Mouse (Mus musculus) ES-E14 (cell line): ENCODE measurements at regions not wholly inside any gene's neighbourhood (a gene's known extent, or its start where the extent isn't known, plus 50 kb on each side); places are given as distances from the start of the nearest gene placed in this dataset.

Experiments
- DNase-seq: peaks from one replicate; pipeline ENCODE4 v3.0.0-alpha.2; 2013; ENCODE audit warnings: low read depth, low spot score
- H3K27ac ChIP-seq: 2 replicates; pipeline ENCODE4 v1.5.1; 2012; ENCODE audit warnings: low read depth, mild to moderate bottlenecking, low read length, moderate library complexity, mixed read lengths; ENCODE audit not compliant: poor library complexity, insufficient read depth, severe bottlenecking
- H3K36me3 ChIP-seq: 2 replicates; pipeline ENCODE4 v1.6.1; 2012; ENCODE audit warnings: mild to moderate bottlenecking, low read length, moderate library complexity, mixed read lengths; ENCODE audit not compliant: control insufficient read depth, poor library complexity, insufficient read depth, severe bottlenecking
- H3K4me1 ChIP-seq, 2 experiments: fragments of 150-350 bp in 1 of 2; sonication (generic) in 1 of 2; 2 replicates each; pipeline ENCODE4 v1.6.1; 2012; ENCODE audit warnings: low read length in 2 of 2, mild to moderate bottlenecking in 1 of 2, mixed read lengths in 1 of 2; ENCODE audit not compliant: control insufficient read depth in 2 of 2, insufficient read depth in 2 of 2, poor library complexity in 1 of 2
- H3K4me3 ChIP-seq, 2 experiments: fragments of 150-350 bp in 1 of 2; sonication (generic) in 1 of 2; 2 replicates each; pipeline ENCODE4 v1.5.1; 2012; ENCODE audit warnings: low read length in 2 of 2, low read depth in 1 of 2, mild to moderate bottlenecking in 1 of 2, mixed read lengths in 1 of 2; ENCODE audit not compliant: insufficient read depth in 1 of 2, poor library complexity in 1 of 2, severe bottlenecking in 1 of 2
- H3K9ac ChIP-seq: 2 replicates; pipeline ENCODE4 v1.6.1; 2012; ENCODE audit warnings: low read depth, mild to moderate bottlenecking, low read length, mixed read lengths; ENCODE audit not compliant: poor library complexity, insufficient read depth, severe bottlenecking
- H3K9me3 ChIP-seq: fragments of 150-350 bp; sonication (generic); 2 replicates; pipeline ENCODE4 v1.6.1; 2012; ENCODE audit warnings: low read depth, mild to moderate bottlenecking, low read length; ENCODE audit not compliant: control insufficient read depth, insufficient read depth
- CHD2 ChIP-seq: IDR thresholded peaks from 2 replicates; pipeline ENCODE4 v1.6.1; 2014; ENCODE audit warnings: mild to moderate bottlenecking, low read depth, low read length, inconsistent platforms
- HCFC1 ChIP-seq: IDR thresholded peaks from 2 replicates; pipeline ENCODE4 v1.6.1; 2012; ENCODE audit warnings: low read length, inconsistent platforms, borderline replicate concordance; ENCODE audit not compliant: insufficient read depth
- MAFK ChIP-seq: IDR thresholded peaks from 2 replicates; pipeline ENCODE4 v1.6.1; 2014; ENCODE audit warnings: mild to moderate bottlenecking, low read depth, low read length, inconsistent platforms; ENCODE audit not compliant: insufficient read depth
- ZC3H11A ChIP-seq: IDR thresholded peaks from 2 replicates; pipeline ENCODE4 v1.6.1; 2012; ENCODE audit warnings: low read depth, mild to moderate bottlenecking, inconsistent platforms, low read length, borderline replicate concordance
- ZNF384 ChIP-seq: IDR thresholded peaks from 2 replicates; pipeline ENCODE4 v1.6.1; 2012; ENCODE audit warnings: low read depth, low read length, inconsistent platforms
- in situ Hi-C, 2 experiments: fragments of 600-800 bp; cut with MboI; formaldehyde crosslinking; loops; one replicate each; pipeline ENCODE4 v1.15.1; 2025; ENCODE audit warnings: low sequenced_read_pairs in 2 of 2, inconsistent platforms in 1 of 2; ENCODE audit not compliant: unreplicated experiment in 2 of 2

DNA sequence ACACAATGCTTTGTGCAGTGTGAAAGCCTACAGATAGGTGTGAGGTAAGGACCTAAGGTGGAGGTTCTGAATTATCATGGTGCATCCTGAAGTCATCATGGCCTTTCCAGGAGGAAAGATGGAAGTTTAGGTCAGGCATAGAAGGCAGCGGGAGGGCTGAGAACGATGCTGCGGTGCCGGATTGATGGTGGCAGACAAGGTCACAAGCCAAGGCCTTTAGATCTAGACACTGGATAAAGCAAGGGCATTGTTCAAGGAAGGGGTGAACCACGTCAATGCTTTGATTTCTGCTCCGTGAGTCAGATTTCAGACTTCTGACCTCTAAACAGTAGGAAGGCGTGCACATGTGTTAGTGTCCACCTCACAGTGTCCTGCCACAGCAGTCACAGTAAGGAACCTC lies 365.5 kb upstream of the Fam19a5 start:
- Histone ChIP-seq H3K27ac (no peak overlapping the region), H3K9me3 (no peaks in the 10 kb centered on the region), H3K4me1 (no peaks in the 10 kb centered on the region; a peak in 1 of 4 replicates), H3K4me3 (no peak overlapping the region), H3K9ac (no peak overlapping the region), H3K36me3 (no peaks in the 10 kb centered on the region)
- TF ChIP-seq MAFK, result no peak
- no peak for TF ChIP-seq CHD2
- TF ChIP-seq ZC3H11A, result no peak
- TF ChIP-seq HCFC1, result no peak
- no peak for TF ChIP-seq ZNF384
- in situ Hi-C loops, result no loop called here
- no peak for DNase-seq

DNA sequence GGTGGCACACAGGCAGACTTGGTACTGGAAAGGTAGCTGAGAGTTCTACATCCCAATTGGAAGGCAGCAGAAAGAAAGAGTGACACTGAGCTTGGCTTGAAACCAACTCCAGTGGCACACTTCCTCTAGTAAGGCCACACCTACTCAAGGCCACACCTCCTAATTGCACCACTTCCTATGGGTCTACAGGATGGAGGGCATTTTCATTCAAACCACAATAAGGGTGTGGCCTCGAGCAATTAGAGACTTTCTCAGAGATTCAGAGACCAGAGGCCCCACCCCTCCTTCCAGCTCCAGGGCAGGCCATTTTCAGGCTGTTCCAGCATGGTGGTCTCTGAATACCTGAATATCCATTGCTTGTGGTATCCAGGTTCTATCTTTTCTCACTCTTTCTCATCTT lies 363.3 kb upstream of the Fam19a5 start:
- no peak overlapping the region for H3K4me3 ChIP-seq
- in situ Hi-C loops, result no loop called here
- peak; percentile 13 for DNase-seq
- H3K27ac ChIP-seq, result no peak overlapping the region
- TF ChIP-seq ZNF384, result no peak
- no peak for TF ChIP-seq CHD2
- no peak for TF ChIP-seq HCFC1
- no peak for TF ChIP-seq ZC3H11A
- TF ChIP-seq MAFK, result no peak
- H3K9me3 ChIP-seq, result no peaks in the 10 kb centered on the region
- no peaks in the 10 kb centered on the region; a peak in 1 of 4 replicates for H3K4me1 ChIP-seq
- no peaks in the 10 kb centered on the region for H3K36me3 ChIP-seq
- no peak overlapping the region for H3K9ac ChIP-seq

DNA sequence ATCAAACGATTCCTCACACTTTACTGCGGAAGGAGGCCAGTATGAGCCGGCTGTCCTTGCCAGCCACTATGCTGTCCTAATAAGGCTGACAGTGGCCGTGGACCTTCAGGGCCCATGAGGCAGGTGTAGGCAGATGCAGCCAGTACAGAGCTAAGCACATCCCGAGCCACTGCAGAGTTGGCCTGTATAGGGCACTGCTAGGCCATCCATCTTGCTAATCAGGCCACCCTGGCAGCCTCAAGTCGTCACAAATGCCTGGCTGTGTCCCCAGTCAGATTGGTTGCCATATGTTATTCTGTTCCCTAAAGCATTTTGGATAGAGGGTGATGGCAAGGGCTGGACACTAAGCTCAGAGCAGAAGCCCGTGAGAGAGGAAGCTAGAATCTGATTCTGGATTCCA lies 359.9 kb upstream of the Fam19a5 start:
- in situ Hi-C loops, result no loop called here
- Histone ChIP-seq H3K9me3 (no peaks in the 10 kb centered on the region), H3K4me3 (no peak overlapping the region), H3K27ac (no peak overlapping the region; the same call in 1 of the 2 replicates), H3K4me1 (no peaks in the 10 kb centered on the region; a peak in 1 of 4 replicates), H3K36me3 (no peaks in the 10 kb centered on the region), H3K9ac (no peak overlapping the region)
- TF ChIP-seq ZC3H11A (no peak), MAFK (no peak), CHD2 (no peak), ZNF384 (no peak)
- DNase-seq, result no peak

DNA sequence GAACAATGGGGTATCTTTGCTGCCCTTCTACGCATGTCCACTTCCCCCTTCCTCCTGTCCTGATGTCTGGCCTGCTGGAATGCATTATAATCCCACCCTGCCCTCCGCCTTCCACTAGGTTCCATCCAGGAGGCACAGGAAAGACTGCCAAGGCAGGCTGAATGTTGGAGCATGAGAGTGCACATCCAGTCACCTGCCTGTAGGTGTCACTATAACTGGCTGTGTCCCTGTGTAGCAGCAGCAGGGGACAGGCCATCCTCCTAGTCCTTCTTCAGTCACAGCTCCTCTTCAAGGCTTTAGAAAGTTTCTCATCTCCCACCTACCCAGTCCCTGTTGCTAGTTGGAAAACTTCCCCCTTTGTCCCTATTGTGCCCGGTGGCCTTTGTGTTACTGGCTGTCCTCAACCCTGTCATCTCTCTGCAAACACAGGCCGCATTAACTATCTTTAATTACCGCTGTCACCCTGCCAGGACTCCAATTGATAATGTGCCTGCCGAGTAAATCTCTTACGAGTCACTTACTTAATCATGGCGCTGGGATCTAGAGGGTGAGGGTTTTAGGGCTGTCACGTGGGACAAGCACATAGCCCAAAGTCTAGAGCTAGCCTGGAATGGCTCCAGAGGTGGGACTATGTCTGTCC lies 355.2 kb upstream of the Fam19a5 start:
- TF ChIP-seq HCFC1, result no peak
- TF ChIP-seq CHD2, result no peak
- TF ChIP-seq ZC3H11A, result no peak
- TF ChIP-seq MAFK, result no peak
- no peak for TF ChIP-seq ZNF384
- Histone ChIP-seq H3K4me1 (no peaks in the 10 kb centered on the region), H3K9ac (no peak overlapping the region), H3K27ac (no peak overlapping the region), H3K9me3 (no peaks in the 10 kb centered on the region), H3K36me3 (no peaks in the 10 kb centered on the region), H3K4me3 (no peak overlapping the region)
- in situ Hi-C loops, result no loop called here
- DNase-seq, result peak; percentile 20

DNA sequence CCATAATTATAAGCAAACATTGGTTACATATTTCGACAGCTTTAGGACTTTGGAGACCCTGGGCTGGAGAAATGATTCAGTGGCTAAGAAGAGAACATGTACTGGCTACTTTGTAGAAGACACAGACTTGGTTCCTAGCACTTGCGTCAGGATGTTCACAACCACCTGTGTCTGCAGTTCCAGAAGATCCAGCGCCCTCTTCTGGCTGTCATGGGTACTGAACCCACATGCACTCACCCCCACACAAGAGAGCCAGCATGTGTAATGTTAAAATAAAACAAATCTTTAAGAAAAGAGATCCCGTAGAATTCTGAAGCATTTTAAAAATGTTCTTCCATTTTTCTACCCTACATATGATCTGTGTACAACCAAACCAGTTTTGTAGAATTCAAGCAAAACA lies 352.2 kb upstream of the Fam19a5 start:
- TF ChIP-seq ZC3H11A (no peak), HCFC1 (no peak), MAFK (no peak), CHD2 (no peak), ZNF384 (no peak)
- no peaks in the 10 kb centered on the region for H3K4me1 ChIP-seq
- peak; percentile 20 for DNase-seq
- no peak overlapping the region for H3K4me3 ChIP-seq
- no peak overlapping the region for H3K27ac ChIP-seq
- in situ Hi-C loops, result no loop called here
- H3K9ac ChIP-seq, result no peak overlapping the region
- H3K9me3 ChIP-seq, result no peaks in the 10 kb centered on the region
- H3K36me3 ChIP-seq, result no peaks in the 10 kb centered on the region
